Mouse (Mus musculus) hindbrain, postnatal 0 days (tissue): ENCODE results near the gene Alox15. TPM values are rescaled to one million over a fixed set of nuclear protein-coding genes. Genes with fewer than 3 reads are reported as not detected.

Source experiments
- ATAC-seq: fragments of 200-750 bp; cut with Nextera tagmentation; 2 replicates; pipeline ENCODE4 v1.8.0; 2017; ENCODE audit warnings: mild to moderate bottlenecking, moderate TSS enrichment, moderate library complexity
- DNase-seq: peaks from one replicate; pipeline ENCODE4 v3.0.0-alpha.2; 2015; ENCODE audit warnings: low spot score
- H3K27ac ChIP-seq: fragments of 300-500 bp; sonication (generic); 2 replicates; pipeline ENCODE4 v1.5.1; 2014; ENCODE audit warnings: mild to moderate bottlenecking
- H3K27me3 ChIP-seq: fragments of 300-500 bp; sonication (generic); 2 replicates; pipeline ENCODE4 v1.6.1; 2014; ENCODE audit warnings: low read length, mixed read lengths; ENCODE audit not compliant: insufficient read depth
- H3K36me3 ChIP-seq: fragments of 300-500 bp; sonication (generic); 2 replicates; pipeline ENCODE4 v1.6.1; 2014; ENCODE audit warnings: low read length, mixed read lengths; ENCODE audit not compliant: insufficient read depth
- H3K4me1 ChIP-seq: fragments of 300-500 bp; sonication (generic); 2 replicates; pipeline ENCODE4 v1.6.1; 2014; ENCODE audit warnings: antibody characterized with exemption, low read length, mixed read lengths; ENCODE audit not compliant: insufficient read depth
- H3K4me2 ChIP-seq: fragments of 300-500 bp; sonication (generic); 2 replicates; pipeline ENCODE4 v1.6.1; 2014; ENCODE audit warnings: low read depth, mild to moderate bottlenecking, low read length, moderate library complexity, mixed read lengths
- H3K4me3 ChIP-seq: fragments of 300-500 bp; sonication (generic); 2 replicates; pipeline ENCODE4 v1.5.1; 2014; ENCODE audit warnings: low read length
- H3K9ac ChIP-seq: fragments of 300-500 bp; sonication (generic); replicated peaks from 2 replicates; pipeline ENCODE4 v1.6.1; 2014; ENCODE audit warnings: mild to moderate bottlenecking, low read length, moderate library complexity, mixed read lengths
- H3K9me3 ChIP-seq: fragments of 300-500 bp; sonication (generic); 2 replicates; pipeline ENCODE4 v1.6.1; 2016; ENCODE audit warnings: low read length, mixed read lengths
- CTCF ChIP-seq: IDR thresholded peaks from 2 replicates; pipeline ENCODE4 v1.5.1; 2016; ENCODE audit warnings: antibody characterized with exemption, control low read depth, low read depth
- WGBS: fragments of 180-500 bp; shearing (Covaris S2); extraction: QIAGEN DNeasy Blood & Tissue Kit; methylation state at CpG from one replicate; pipeline ENCODE4 v1.1.7; 2014; 5-methylcytosine and 5-hydroxymethylcytosine counted together
- polyA plus RNA-seq: library from polyadenylated mRNA; unstranded; fragments of >200 nt; fragmentation: Nextera tagmentation; extraction: Ambion mirVana; gene quantifications from 2 replicates; pipeline ENCODE4 v1.2.1, GENCODE M21; 2015
- total RNA-seq: library from RNA; depleted of rRNA; stranded (reverse); fragments of >200 nt; gene quantifications from 2 replicates; pipeline ENCODE4 v1.2.3, GENCODE M21; 2014; rRNA removed

Alox15 gene
- total RNA-seq = not detected in 2 replicates
- polyA plus RNA-seq = 0.09 TPM in 1 of 2 replicates, not detected in the other

DNA sequence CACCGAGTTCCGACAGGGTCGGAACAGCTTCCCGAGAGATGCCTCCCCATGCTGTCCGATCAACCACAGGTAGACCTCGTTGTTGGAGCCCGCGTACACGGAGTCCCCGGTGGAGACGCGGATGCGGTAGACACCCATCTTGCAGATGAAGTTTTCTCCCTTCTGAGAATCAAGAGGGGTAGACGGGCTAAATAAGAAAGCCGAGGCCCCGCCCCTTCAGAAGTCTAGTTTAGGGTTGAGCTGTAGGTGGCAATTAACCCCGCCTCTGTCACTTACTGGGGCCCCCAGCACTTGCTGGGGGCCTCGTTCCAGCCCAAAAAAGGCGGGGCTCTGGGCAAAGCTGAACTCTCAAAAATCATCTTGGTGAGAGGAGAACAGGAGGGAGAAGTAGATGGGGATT lies at the start of gene Alox15:
Gene Alox15, minus strand, starts transcription at position 164 of the 400 bp plus-strand sequence.
- no peak for DNase-seq
- H3K9ac ChIP-seq = no peak within 1 kb of the TSS

DNA sequence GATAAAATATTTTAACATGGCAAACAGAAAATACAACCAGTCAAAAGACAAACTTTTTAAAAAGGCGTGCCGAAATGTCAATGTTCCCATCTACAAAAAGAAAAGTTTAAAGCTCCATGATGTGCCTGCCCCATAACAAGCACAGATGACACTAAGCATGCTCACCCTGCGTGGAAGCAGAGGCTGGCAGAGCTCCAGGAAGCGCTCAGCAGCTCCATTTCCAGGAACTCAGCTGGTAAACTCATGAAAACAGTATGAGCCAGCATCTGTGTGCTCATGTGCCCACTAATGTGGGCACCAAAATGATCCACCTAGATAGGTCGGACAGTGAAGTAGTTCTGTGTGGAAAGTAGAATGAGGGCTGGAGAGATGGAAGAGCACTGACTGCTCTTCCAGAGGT lies 37.6 kb upstream of the Alox15 start:
- Histone ChIP-seq H3K36me3 (peaks cover 21% of the 10 kb centered on the region), H3K9me3 (no peaks in the 10 kb centered on the region), H3K4me1 (no peaks in the 10 kb centered on the region), H3K4me3 (no peak overlapping the region), H3K9ac (no peak overlapping the region), H3K27ac (no peak overlapping the region), H3K4me2 (no peak overlapping the region), H3K27me3 (no peaks in the 10 kb centered on the region)
- TF ChIP-seq CTCF = no peak
- 73% methylated on average over 5 of the region's 5 CpGs for WGBS
- DNase-seq = peak; percentile 8
- ATAC-seq = no peak

More for the DNA sequence above, at the start of gene Alox15:
- no peaks in the 10 kb centered on the region for H3K36me3 ChIP-seq
- no peak within 1 kb of the TSS for H3K27ac ChIP-seq
- WGBS = 2% methylated on average over 19 of the region's 19 CpGs
- no peak for ATAC-seq
- no peaks in the 10 kb centered on the region for H3K9me3 ChIP-seq
- peak within 1 kb of the TSS; percentile 29 for H3K4me3 ChIP-seq
- peak within 1 kb of the TSS; percentile 51 for H3K4me2 ChIP-seq
- H3K4me1 ChIP-seq = no peaks in the 10 kb centered on the region
- no peak for TF ChIP-seq CTCF
- peaks cover 30% of the 10 kb centered on the region for H3K27me3 ChIP-seq

DNA sequence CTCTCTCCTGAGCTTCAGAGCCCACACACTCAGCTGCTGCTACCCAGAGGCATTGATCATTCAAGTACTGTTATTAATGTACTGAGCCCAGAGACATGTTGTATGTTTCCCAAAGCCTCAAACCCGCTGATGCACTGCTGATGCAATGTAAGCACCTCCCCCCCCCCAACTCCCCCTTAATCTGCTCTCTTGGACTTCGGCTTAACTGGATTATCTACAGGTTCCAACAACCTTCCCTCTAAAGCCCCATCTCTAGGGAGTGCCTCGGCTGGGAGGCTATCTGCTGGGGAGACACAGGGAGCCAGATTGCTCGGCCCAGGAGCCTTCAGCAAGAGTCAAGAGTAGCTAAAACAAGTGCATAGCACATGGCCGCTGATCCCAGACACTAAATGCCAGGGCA lies 35.6 kb upstream of the Alox15 start:
- no peak for ATAC-seq

DNA sequence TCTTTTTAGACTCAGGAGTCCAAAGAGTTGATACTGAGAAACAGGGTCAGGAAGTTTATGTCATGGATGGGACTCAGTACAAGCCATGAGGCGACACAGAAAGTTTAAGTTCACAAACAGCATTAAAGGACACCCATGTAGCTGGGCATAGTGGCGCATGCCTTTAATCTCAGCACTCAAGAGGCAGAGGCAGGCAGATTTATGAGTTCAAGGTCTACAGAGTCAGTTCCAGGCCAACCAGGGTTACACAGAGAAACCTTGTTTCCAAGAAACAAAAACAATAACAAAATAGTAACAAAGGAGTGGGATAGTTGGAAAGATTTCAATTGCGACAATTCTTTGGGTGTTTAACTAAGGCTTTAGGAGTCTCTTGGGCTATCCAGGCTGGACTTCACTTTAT lies 32.3 kb upstream of the Alox15 start:
- ATAC-seq (no peak), DNase-seq (no peak)
- Histone ChIP-seq H3K4me2 (no peak overlapping the region), H3K4me1 (no peaks in the 10 kb centered on the region), H3K36me3 (no peaks in the 10 kb centered on the region), H3K27me3 (no peaks in the 10 kb centered on the region), H3K9me3 (no peaks in the 10 kb centered on the region), H3K4me3 (no peak overlapping the region), H3K27ac (no peak overlapping the region), H3K9ac (no peak overlapping the region)
- no peak for TF ChIP-seq CTCF
- 86% methylated on average over 3 of the region's 3 CpGs for WGBS

More for the DNA sequence above, 35.6 kb upstream of the Alox15 start:
- H3K9me3 ChIP-seq = no peaks in the 10 kb centered on the region
- DNase-seq = no peak
- H3K27me3 ChIP-seq = no peaks in the 10 kb centered on the region
- peaks cover 8% of the 10 kb centered on the region for H3K36me3 ChIP-seq
- H3K27ac ChIP-seq = no peak overlapping the region
- no peak for TF ChIP-seq CTCF
- H3K4me1 ChIP-seq = no peaks in the 10 kb centered on the region
- H3K4me2 ChIP-seq = no peak overlapping the region
- H3K9ac ChIP-seq = no peak overlapping the region
- H3K4me3 ChIP-seq = no peak overlapping the region
- 75% methylated on average over 5 of the region's 5 CpGs for WGBS

DNA sequence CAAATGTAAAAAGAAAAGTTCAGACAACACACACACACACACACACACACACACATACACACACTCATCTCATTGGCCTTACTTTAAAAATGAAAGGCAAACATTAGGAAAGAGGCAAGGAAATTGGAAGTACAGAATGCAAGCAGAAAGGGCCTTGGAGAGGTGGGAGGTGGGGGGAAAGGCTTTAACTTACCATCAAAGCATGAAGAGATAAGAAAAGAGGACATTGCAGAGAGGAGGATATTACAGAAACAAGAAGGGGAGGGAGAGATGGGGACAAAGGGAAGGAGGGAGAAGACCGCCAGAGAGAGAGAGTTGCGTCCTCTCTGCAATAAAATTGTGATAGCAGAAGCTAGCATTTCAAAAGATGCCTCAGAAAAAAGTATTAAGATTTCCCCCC lies 29.5 kb upstream of the Alox15 start:
- Histone ChIP-seq H3K4me1 (no peaks in the 10 kb centered on the region), H3K27me3 (no peaks in the 10 kb centered on the region), H3K4me3 (no peak overlapping the region), H3K9ac (no peak overlapping the region), H3K36me3 (no peaks in the 10 kb centered on the region), H3K27ac (no peak overlapping the region), H3K4me2 (no peak overlapping the region), H3K9me3 (no peaks in the 10 kb centered on the region)
- TF ChIP-seq CTCF = no peak
- ATAC-seq = no peak
- no peak for DNase-seq
- WGBS = 92% methylated on average over 2 of the region's 2 CpGs

DNA sequence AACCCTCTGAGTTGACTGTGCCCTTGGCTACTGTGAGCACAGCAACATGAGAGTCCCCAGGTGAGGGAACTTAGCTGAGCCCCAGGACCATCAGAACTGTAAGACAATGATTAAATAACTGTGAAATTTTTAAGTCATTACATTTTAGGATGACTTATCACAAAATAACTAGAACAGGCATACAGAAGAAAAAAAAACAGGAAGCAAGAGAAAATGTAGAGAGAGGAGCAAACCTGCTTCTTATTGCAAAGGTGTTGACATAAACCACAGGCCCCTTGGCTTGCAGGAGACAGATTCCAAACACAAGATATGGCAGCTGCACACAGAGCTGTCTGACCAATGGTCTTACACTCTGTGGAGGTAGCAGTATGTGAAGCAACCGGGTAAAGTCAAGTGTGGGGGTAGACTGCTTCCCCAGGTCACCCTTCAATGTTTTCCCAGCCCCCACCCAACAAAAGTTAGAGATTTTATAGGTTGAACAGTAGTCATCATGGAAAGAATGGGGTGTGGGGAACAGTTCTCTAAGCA lies 28.7 kb upstream of the Alox15 start:
- Histone ChIP-seq H3K4me2 (no peak overlapping the region), H3K9ac (no peak overlapping the region), H3K4me1 (no peaks in the 10 kb centered on the region), H3K27ac (no peak overlapping the region), H3K36me3 (no peaks in the 10 kb centered on the region), H3K27me3 (no peaks in the 10 kb centered on the region), H3K9me3 (no peaks in the 10 kb centered on the region), H3K4me3 (no peak overlapping the region)
- no peak for TF ChIP-seq CTCF
- ATAC-seq = no peak
- DNase-seq = no peak
- WGBS = 89% methylated on average over 1 of the region's 1 CpGs

DNA sequence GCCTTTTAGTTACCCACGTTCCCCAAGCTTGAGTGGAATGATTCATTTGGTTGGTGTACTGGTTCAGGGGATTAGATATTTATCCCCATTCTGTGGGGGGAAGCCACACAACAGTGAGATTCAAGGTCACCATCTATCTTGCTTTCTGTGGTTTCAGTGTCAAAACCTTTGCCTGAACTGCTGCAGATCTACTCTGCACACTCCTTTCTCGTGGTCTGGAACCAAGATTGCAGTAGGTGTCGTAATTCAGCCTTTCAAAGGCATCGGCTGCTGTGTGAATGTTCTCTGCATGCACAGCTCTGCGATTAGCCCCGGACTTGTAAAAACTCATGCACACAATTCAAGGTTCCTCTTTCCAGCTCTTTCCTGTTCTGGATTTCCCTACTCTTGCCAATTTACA lies 24.2 kb upstream of the Alox15 start:
- Histone ChIP-seq H3K9me3 (no peaks in the 10 kb centered on the region), H3K27me3 (no peaks in the 10 kb centered on the region), H3K4me2 (no peak overlapping the region), H3K9ac (no peak overlapping the region), H3K4me3 (no peak overlapping the region), H3K27ac (no peak overlapping the region), H3K36me3 (no peaks in the 10 kb centered on the region), H3K4me1 (no peaks in the 10 kb centered on the region)
- WGBS = 87% methylated on average over 6 of the region's 6 CpGs
- no peak for TF ChIP-seq CTCF
- ATAC-seq (no peak), DNase-seq (no peak)
